Mouse (Mus musculus) forebrain, embryonic 12.5 days (tissue): ENCODE data around the gene Khsrp. TPM values are rescaled to one million over a fixed set of nuclear protein-coding genes. Genes with fewer than 3 reads are reported as not detected.

Experiments
- ATAC-seq: fragments of 200-750 bp; cut with Nextera tagmentation; 2 replicates; pipeline ENCODE4 v1.8.0; 2017; ENCODE audit warnings: moderate TSS enrichment; ENCODE audit not compliant: low FRiP score
- H3K27ac ChIP-seq: fragments of 300-500 bp; sonication (generic); 2 replicates; pipeline ENCODE4 v1.5.1; 2016; ENCODE audit warnings: mild to moderate bottlenecking
- H3K27me3 ChIP-seq: fragments of 300-500 bp; sonication (generic); 2 replicates; pipeline ENCODE4 v1.6.1; 2016; ENCODE audit warnings: mild to moderate bottlenecking
- H3K36me3 ChIP-seq: fragments of 300-500 bp; sonication (generic); replicated peaks from 2 replicates; pipeline ENCODE4 v1.6.1; 2016; ENCODE audit warnings: mild to moderate bottlenecking
- H3K4me1 ChIP-seq: fragments of 300-500 bp; sonication (generic); 2 replicates; pipeline ENCODE4 v1.6.1; 2016
- H3K4me2 ChIP-seq: fragments of 300-500 bp; sonication (generic); 2 replicates; pipeline ENCODE4 v1.6.1; 2016; ENCODE audit warnings: mild to moderate bottlenecking, moderate library complexity
- H3K4me3 ChIP-seq: fragments of 300-500 bp; sonication (generic); replicated peaks from 2 replicates; pipeline ENCODE4 v1.5.1; 2016; ENCODE audit warnings: mild to moderate bottlenecking
- H3K9ac ChIP-seq: fragments of 300-500 bp; sonication (generic); 2 replicates; pipeline ENCODE4 v1.6.1; 2016; ENCODE audit warnings: mild to moderate bottlenecking
- H3K9me3 ChIP-seq: fragments of 300-500 bp; sonication (generic); 2 replicates; pipeline ENCODE4 v1.6.1; 2016
- WGBS: fragments of 180-500 bp; shearing (Covaris S2); methylation state at CpG from one replicate; pipeline ENCODE4 v1.1.7; 2016; 5-methylcytosine and 5-hydroxymethylcytosine counted together
- polyA plus RNA-seq: library from polyadenylated mRNA; unstranded; fragments of >200 nt; fragmentation: Nextera tagmentation; extraction: Ambion mirVana; gene quantifications from 2 replicates; pipeline ENCODE4 v1.2.1, GENCODE M21; 2016

The Khsrp gene
- polyA plus RNA-seq, 1 experiment from 2014 or later, result 62.8 TPM

GRCm38 (mm10) chr17:56979524-56979923 lies 51.8 kb downstream of the Khsrp start:
- H3K27me3 ChIP-seq, result peaks cover 3% of the 10 kb centered on the region; the same call in 1 of the 2 replicates

GRCm38 (mm10) chr17:56976531-56977390 lies 54.6 kb downstream of the Khsrp start:
- Histone ChIP-seq H3K4me2 (no peak overlapping the region), H3K4me1 (no peaks in the 10 kb centered on the region), H3K4me3 (no peak overlapping the region), H3K27ac (no peak overlapping the region), H3K9me3 (no peaks in the 10 kb centered on the region), H3K36me3 (no peaks in the 10 kb centered on the region), H3K9ac (no peak overlapping the region), H3K27me3 (no peaks in the 10 kb centered on the region; the same call in 1 of the 2 replicates)
- 84% methylated on average over 8 of the region's 8 CpGs for WGBS
- no peak for ATAC-seq

More at GRCm38 (mm10) chr17:56979524-56979923, 51.8 kb downstream of the Khsrp start:
- no peaks in the 10 kb centered on the region for H3K36me3 ChIP-seq
- ATAC-seq, result no peak
- 79% methylated on average over 3 of the region's 8 CpGs for WGBS
- no peak overlapping the region for H3K4me3 ChIP-seq
- no peaks in the 10 kb centered on the region for H3K9me3 ChIP-seq
- H3K9ac ChIP-seq, result no peak overlapping the region
- H3K4me2 ChIP-seq, result no peak overlapping the region
- no peaks in the 10 kb centered on the region for H3K4me1 ChIP-seq
- no peak overlapping the region for H3K27ac ChIP-seq

DNA sequence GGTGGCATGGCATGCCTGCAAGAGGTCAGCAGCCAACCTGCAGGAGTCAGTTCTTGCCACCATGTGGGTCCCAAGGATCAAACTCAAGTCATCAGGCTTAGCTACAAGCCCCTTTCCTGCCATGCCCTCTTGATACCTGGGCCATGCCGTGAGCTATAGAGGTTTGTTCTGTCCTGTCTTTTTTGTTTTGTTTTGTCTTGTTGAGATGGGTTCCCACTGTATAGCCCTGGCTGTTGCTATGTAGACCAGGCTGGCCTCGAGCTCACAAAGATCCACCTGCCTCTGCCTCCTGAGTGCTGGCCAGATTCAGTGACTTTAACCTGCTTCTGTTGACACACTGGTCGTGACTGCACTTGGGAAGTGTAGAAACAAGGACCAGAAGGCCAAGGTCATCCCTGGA lies 55.9 kb downstream of the Khsrp start:
- H3K27ac ChIP-seq, result no peak overlapping the region
- H3K9ac ChIP-seq, result no peak overlapping the region
- no peaks in the 10 kb centered on the region for H3K9me3 ChIP-seq
- no peaks in the 10 kb centered on the region for H3K36me3 ChIP-seq
- H3K27me3 ChIP-seq, result no peaks in the 10 kb centered on the region
- no peak overlapping the region for H3K4me3 ChIP-seq
- ATAC-seq, result no peak
- H3K4me1 ChIP-seq, result no peaks in the 10 kb centered on the region
- WGBS, result 76% methylated on average over 3 of the region's 3 CpGs
- no peak overlapping the region for H3K4me2 ChIP-seq

- Histone ChIP-seq H3K27me3 (0 out of 2 replicates have a peak, but pooled peaks cover 5% of the 10 kb centered on the region), H3K9me3 (no peaks in the 10 kb centered on the region), H3K4me1 (no peaks in the 10 kb centered on the region), H3K9ac (no peak overlapping the region), H3K36me3 (no peaks in the 10 kb centered on the region), H3K27ac (no peak overlapping the region), H3K4me3 (no peak overlapping the region), H3K4me2 (no peak overlapping the region)
- 78% methylated on average over 5 of the region's 5 CpGs for WGBS
- ATAC-seq, result no peak
These were observed 56.5 kb downstream of the Khsrp start for GRCm38 (mm10) chr17:56974708-56975240.

DNA sequence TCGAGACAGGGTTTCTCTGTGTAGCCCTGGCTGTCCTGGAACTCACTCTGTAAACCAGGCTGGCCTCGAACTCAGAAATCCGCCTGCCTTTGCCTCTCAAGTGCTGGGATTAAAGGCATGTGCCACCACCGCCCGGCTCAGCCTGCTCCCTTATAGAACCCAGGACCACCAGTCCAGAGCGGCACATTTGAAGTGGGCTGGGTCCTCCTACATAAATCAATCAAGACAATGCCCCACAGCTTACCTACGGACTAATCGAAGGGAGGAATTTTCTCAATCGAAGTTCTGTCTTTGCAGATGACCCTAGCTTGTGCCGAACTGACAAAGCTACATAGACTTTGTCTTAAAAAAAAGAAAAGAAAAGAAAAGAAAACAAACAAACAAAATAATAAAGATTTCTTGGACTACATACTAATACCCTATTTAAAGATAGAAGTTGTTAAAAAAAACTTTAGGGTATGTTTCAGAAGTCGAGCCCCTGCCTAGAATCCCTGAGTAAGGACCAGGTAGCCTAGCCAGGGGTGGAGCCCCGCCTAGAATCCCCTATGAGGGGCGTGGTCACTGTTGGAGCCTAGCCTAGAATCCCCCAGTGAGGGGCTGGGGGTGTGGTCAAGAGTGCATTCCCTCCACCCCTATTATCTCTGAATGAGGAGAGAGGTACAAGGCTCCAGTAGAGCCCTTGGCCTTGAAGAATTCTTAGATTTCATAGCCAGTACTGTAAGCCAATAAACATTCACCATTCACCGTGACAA lies 57.2 kb downstream of the Khsrp start:
- Histone ChIP-seq H3K27me3 (0 out of 2 replicates have a peak, but pooled peaks cover 6% of the 10 kb centered on the region), H3K4me3 (no peak overlapping the region), H3K9me3 (no peaks in the 10 kb centered on the region), H3K9ac (no peak overlapping the region), H3K4me2 (no peak overlapping the region), H3K27ac (no peak overlapping the region), H3K36me3 (no peaks in the 10 kb centered on the region), H3K4me1 (no peaks in the 10 kb centered on the region)
- no peak for ATAC-seq
- 73% methylated on average over 14 of the region's 14 CpGs for WGBS

Other genes with a start within 250 kb of the Khsrp start
- gene Rfx2, start 200.5 kb downstream of the Khsrp start, polyA plus RNA-seq, result 7.2 and 7.8 TPM in 2 replicates
- not detected in 2 replicates for gene Acsbg2, start 157.1 kb downstream of the Khsrp start, polyA plus RNA-seq
- gene 1700061G19Rik, start 156.0 kb downstream of the Khsrp start, polyA plus RNA-seq, result 0.50 and 0.59 TPM in 2 replicates
- gene Mllt1, start 96.1 kb downstream of the Khsrp start, polyA plus RNA-seq, result 87.6 and 97.8 TPM in 2 replicates
- gene Acer1, start 49.4 kb downstream of the Khsrp start, polyA plus RNA-seq, result not detected in 2 replicates
- gene Clpp, start 41.2 kb downstream of the Khsrp start, polyA plus RNA-seq, result 129 and 141 TPM in 2 replicates
- gene Alkbh7, start 34.2 kb downstream of the Khsrp start, polyA plus RNA-seq, result 30.0 and 34.9 TPM in 2 replicates
- gene Pspn, start 31.5 kb downstream of the Khsrp start, polyA plus RNA-seq, result 0.61 TPM in 1 of 2 replicates, not detected in the other
- gene Gtf2f1, start 20.2 kb downstream of the Khsrp start, polyA plus RNA-seq, result 80.9 and 81.8 TPM in 2 replicates
- gene Gm17949, start 20.1 kb downstream of the Khsrp start, polyA plus RNA-seq, result 0.45 and 0.64 TPM in 2 replicates
- gene Slc25a41, start 10.1 kb upstream of the Khsrp start, polyA plus RNA-seq, result not detected in 2 replicates
- 1.3 and 2.5 TPM in 2 replicates for gene Crb3, start 27.6 kb upstream of the Khsrp start, polyA plus RNA-seq
- gene Slc25a23, start 28.3 kb upstream of the Khsrp start, polyA plus RNA-seq, result 20.3 and 21.3 TPM in 2 replicates
- gene Dennd1c, start 47.0 kb upstream of the Khsrp start, polyA plus RNA-seq, result 5.2 and 5.9 TPM in 2 replicates
- gene Tubb4a, start 56.3 kb upstream of the Khsrp start, polyA plus RNA-seq, result 121 and 145 TPM in 2 replicates
- gene Tnfsf9, start 73.8 kb upstream of the Khsrp start, polyA plus RNA-seq, result 8.7 and 9.2 TPM in 2 replicates
- not detected in 2 replicates for gene Cd70, start 118.3 kb upstream of the Khsrp start, polyA plus RNA-seq
- 0.13 TPM in 1 of 2 replicates, not detected in the other for gene Tnfsf14, start 162.7 kb upstream of the Khsrp start, polyA plus RNA-seq
- 0.04 and 0.14 TPM in 2 replicates for gene C3, start 196.6 kb upstream of the Khsrp start, polyA plus RNA-seq
- gene Gpr108, start 216.9 kb upstream of the Khsrp start, polyA plus RNA-seq, result 20.1 and 20.9 TPM in 2 replicates
- 26.2 and 27.1 TPM in 2 replicates for gene Trip10, start 217.9 kb upstream of the Khsrp start, polyA plus RNA-seq
- gene Vav1, start 247.6 kb upstream of the Khsrp start, polyA plus RNA-seq, result 1.2 and 1.4 TPM in 2 replicates